Mouse (Mus musculus): ENCODE data around the gene Mrpl2.

Mrpl2 gene

DNA sequence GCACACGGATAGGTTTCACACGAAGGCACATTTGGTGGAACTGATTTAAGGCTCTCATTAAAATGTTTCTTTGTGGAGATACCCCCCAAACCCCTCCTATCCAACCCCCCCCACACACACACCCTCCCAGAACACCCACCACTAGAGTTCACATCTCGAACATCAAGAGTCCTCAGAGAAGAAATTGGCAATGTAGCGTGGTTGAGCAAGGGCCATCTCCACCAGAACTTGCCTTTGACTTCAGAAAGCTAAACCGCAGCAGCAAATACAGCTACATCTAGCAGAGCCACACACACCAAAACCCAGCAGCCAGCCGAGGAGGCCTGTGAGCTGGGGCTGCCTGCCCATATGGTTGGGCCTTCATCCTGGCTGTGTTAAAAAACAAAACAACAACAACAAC, 18.6 kb upstream of the Mrpl2 start:
- DNase-seq (ENCODE audit: low spot score): no peak

DNA sequence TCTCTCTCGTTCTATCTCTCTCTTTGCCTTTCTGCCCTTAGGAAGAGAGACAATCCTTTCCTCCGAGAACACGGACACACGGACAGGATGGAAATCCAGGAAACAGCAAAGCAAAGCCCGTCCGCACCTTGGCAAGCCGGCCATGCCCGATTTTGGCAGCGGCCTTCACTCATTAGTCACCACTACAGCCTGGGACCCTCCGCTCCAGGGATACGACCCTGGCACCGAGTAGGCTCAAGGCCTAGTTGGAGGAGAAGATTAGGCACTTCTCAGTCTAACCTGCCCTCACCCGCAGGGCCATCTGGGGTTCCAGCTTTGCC, 17.6 kb upstream of the Mrpl2 start:
- DNase-seq (ENCODE audit: low spot score): no peak

DNA sequence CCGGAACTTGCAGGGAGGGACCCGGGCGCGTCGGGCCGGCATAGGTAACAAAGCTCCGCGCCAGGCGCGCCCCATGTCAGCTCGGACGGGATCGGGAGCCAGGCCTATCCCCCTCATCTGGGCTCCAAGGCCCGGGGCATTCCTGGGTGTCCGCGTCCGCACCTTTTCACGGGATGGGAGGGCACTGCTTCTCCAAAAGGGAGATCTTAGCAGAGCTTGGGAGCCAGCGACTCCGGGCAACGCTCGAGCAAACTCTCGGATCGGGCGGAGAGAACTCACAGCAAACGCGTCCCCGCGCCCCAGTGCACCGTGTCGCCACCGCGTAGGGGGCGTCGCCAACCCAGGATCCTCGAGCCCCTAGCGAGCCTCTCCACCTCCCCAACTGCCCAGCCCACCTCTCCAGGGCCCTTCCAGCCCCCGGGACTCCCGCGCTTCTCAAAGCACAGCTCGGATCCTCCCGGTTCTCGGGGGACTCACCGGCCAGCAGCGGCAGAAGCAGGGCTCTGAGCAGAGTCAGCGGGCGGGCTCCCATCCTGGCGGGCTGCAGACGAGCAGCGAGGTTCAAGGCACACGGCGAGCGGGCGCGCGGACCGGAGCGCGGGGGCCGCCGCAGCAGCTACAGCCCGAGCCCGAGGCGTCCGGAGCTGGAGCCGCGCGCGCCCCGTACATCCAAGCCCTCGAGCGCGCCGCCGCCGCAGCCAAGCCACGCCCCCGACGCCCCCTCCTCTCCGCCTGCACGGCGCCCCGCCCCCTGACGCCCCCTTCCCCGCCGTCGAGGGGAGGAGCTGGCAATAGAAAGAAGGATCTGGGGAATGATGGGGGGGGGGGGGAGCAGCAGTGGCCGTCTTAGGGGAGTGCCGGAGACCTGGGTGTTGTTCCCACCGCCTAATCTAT, 17.0 kb upstream of the Mrpl2 start, which contains the start of gene Ptk7:
Ptk7 (minus strand) TSS at position 714 of the 894 bp plus-strand sequence.
- DNase-seq (ENCODE audit: low spot score): peak; percentile 94

DNA sequence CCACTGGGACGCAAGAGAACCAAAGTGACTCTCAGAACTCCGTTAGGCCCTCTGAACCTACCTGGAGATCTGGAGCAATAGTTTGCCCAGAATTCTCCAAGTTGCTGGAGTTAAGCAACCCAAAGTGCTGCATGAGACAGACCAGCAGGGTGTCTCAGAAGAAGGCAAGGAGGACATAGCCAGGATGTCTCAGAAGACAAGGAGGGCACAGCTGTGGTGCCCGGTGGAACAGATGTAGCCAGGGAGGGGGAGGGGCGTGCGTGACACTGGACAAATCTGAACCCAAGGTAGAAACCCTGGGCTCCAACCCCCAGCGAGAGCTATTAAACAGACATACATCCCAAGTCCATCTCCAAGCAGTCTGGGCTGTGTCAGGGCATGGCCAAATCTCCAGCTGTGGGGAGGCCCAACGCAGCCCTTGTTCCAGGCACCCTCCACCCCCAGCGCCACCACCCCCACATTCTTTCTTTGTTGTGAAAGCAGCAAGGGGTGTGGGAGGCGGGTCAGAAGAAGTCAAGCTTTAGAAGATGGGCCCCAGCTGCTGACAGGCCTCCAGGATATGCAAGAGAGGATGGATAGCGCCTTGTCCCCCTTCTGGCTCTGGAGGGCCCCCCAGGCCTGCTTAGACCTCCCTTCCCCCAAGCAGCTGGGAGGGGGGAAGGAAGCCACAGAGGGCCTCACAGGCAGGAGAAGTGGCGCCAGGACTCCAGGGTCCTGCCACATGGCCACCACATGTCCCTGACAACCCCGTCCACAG, 16.2 kb upstream of the Mrpl2 start:
- peak; percentile 82 for DNase-seq (ENCODE audit: low spot score)

DNA sequence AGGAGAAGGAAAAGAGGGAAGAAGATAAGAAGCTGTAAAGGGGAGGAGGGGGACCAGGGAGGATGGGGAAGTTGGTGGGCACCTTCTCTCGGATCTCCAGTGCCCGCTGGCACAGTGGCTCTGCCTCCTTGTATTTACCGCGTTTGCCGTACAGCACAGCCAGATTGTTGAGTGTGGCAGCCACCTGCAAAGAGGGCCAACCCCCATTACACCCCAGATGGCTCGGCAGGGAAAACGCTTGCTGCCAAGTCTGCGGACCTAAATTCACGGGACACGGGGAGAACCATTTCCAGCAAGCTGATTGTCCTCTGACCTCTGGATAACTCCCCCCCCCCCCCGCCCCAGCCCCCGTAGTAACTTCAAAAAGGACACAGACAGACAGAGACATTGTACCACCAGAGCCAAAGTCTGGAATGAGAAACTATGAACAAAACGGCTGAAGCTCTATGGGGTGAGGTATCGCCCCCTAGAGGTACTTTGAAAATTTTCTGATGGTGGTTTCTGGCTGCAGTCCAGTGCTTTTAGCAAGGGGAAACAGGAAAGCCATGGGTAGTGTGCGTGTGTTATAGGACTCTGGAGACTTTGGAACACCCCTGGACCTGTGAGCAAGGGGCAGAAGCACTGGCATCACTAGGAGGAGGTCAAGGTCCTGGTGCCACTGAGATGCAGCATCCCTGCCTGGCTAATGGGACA, 9.1 kb upstream of the Mrpl2 start:
- peak; percentile 78 for DNase-seq (ENCODE audit: low spot score)

DNA sequence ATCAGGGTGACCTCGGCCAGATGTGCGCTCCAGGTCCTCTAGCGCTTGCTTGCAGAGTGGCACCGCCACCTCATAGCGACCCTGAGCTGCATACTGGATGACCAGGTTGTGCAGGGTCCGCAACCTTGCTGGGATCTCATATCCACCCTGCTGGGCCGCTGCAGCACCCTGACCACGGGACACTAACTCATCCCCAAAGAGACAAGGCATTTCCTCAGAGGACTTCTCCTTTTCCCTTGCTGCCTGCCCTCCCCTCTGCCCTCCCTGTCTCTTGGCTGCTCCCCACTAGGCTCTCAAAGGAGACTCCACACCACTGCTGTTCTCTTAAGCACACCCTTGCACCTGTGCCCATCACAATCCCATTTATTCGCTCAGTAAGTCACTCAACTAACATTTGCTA, 6.1 kb upstream of the Mrpl2 start:
- DNase-seq (ENCODE audit: low spot score): no peak

DNA sequence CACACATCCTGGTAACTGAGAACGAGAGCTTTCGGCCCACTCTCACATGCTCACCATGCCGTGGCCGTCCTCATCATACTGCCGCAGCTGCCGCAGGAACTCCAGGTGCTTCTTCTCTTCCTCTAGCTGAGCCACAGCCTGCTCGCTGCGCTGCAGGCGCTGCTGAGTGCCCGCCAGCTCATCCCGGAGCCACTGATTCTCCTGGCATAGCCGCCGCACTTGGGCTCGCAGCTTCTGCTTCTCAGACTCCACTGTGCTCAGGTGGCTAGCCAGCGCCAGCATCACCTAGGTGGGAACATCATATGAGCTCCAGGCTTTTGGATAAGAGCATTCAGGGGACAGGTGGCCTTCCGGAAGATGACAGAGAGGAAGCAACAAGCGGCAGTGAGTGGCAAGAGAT, 4.0 kb upstream of the Mrpl2 start:
- no peak for DNase-seq (ENCODE audit: low spot score)

DNA sequence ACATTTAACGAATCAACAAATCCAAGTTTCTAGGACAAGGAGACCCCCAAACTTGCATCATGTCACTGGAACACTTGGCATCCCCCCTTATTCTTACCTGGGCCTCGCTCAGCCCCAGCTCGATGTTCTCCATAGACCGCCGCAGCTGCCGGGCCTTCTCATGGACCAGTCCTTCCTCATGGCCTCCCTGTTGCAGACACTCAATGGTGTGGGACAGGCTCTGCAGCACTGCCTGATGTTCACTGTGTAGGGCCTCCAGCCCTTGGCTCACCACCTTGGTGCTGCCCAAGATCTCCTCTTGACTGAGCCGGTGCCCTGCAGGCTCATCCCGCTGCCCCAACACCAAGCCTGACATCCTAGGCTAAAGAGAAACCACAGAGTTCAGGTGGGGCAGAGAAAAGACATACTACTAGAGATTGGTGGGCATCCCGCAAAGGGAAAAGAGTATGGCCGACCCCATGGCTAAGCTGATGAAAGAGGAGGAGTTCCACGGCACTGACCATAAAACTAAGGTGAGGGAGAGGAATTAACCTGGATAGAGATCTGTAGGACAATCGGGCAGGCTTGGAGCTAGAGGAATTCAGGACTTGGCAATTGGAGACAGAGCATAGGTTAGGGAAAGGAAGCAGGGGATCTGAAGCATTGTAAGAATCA, 1.8 kb upstream of the Mrpl2 start:
- no peak for DNase-seq (ENCODE audit: low spot score)

DNA sequence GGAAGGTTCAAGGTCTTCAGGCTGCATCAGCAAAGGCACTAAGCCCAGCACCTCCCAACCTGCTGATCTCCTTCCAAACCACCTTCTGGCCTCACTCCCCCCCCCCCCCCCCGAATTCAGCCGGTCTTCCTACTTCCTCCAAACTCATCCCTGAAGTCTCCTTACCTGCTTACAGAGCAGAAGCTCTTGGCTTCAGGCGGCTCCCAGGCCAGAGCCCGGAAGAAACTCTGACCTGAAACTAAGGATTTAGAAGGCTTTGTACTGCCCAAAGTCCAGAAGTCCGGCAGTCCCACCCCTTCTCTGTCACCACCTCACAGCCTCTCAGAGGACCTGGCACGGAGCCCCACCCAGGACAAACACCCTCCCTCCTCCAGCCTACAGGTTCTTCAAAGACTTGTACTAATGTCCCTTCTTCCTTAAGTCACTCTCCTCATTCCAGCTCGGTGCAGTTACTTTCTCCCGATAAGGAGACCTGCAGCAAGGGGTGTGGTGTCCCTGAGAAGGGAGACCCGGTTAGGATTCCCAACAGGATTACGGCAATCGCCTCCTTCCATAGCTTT, 1.0 kb upstream of the Mrpl2 start:
- no peak for DNase-seq (ENCODE audit: low spot score)

DNA sequence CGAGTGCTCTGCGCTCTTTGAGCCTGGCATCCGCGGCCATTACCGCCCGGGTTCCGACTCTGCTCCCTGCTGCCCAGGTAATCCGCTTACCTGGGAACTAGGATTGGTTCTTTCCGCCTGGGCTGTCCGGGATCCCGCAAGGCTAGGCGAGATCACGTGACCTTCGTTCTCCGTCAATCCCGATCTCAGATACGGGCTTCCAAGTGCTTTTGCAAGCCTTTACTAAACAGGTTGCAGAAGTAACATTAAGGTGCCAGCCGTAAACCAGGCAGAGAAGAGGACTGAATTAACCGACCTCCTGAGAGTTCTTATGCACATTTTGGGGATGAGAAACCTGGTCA, 263 bp downstream of the Mrpl2 start:
- no peak for DNase-seq (ENCODE audit: low spot score)

DNA sequence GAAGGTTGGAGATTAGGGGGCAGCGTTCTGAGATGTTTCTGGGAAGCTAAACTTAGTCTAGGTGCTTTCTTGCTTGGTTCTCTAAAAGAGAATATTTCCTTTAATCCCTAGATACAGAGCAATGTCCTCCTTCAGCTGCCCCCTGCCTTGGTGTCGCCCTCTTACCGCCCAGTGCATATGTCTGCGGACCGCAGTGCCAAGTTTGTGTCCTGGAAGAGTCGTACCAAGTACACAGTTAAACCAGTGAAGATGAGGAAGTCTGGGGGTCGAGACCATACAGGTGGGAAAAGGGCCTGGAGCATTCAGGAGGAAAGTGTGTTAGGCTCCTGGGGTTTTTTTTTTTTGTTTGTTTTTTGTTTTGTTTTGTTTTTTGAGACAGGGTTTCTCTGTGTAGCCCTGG, 1.2 kb downstream of the Mrpl2 start:
- no peak for DNase-seq (ENCODE audit: low spot score)

DNA sequence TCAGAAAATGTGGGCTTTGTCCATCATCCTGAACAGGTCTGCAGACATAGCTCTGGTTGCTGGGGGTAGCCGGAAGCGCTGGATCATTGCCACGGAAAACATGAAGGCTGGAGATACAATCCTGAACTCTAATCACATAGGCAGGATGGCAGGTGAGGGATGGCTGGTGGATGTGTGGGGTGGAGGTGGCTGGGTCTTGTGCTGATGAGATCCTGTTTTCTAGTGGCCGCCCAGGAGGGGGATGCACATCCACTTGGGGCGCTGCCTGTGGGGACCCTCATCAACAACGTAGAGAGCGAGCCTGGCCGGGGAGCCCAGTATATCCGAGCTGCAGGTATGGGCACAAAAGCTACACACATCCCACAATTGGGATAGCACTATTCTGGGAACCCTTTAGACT, 2.4 kb downstream of the Mrpl2 start:
- no peak for DNase-seq (ENCODE audit: low spot score)

DNA sequence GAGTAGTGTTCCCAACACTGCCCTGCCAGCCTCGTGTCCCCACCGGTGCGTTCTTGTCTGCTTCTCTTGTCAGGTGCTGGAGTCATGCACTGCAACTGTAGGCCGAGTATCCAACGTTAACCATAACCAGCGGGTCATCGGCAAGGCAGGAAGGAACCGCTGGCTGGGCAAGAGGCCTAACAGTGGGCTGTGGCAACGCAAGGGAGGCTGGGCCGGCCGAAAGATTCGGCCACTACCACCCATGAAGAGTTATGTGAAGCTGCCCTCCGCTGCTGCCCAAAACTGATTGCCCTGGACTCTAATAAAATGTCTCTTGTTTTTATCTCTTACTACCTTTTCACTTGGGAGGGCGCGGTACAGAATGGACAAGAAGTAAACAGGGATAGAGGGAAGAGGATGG, 3.8 kb downstream of the Mrpl2 start:
- no peak for DNase-seq (ENCODE audit: low spot score)

DNA sequence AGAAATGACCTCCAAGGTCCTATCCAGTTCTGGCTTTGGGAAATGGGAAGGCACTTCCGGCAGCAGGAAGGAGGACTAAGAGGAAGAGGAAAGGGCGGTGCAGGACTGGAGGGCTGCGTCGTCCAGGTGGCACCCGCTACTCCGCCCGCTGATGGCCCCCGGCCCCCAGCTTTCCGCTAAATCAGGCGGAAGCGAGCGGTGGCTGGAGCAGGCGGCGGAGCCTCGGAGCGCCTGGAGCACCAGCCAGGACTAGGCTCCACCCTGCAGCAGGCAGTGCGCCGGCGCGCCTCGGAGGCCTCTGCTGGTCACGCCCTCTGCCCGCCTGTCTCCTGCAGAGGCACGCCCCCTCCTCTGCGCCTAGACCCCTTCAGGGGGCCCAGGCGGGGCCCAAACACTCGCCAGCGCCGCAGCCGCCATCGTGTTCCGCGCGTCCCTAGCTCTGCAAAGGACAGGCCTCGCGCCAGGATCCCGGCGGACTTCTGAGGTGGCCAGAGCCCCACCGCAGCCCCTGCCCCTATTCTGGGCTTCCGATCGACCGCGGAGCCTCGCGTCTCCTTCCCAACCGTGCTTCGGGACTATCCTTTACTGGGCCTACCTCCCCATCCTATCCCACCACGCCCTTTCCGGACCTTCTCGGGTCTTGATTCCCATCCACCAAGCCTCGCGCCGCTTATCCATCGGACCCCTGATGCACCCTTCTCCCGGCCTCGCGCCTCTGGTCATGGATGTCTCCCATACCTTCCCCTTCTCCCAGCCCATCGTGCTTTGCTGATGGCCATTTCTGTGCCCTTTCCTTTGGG, 4.4 kb downstream of the Mrpl2 start, which contains the start of gene Cul7:
Cul7 (plus strand) TSS at position 106 of the 800 bp plus-strand sequence.
- DNase-seq (ENCODE audit: low spot score): peak; percentile 97

DNA sequence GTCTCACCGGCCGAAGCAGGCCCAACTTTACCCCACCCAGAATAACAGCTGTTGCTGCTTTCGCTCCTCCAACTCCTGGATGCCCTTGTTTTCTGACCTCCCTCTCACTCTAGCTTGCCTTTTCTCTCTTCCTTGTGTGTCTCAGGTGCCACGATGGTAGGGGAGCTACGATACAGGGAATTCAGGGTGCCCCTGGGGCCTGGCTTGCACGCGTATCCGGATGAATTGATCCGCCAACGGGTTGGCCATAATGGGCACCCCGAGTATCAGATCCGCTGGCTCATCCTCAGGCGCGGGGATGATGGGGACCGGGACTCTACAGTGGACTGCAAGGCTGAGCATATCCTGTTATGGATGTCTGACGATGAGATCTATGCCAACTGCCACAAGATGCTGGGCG, 5.3 kb downstream of the Mrpl2 start:
- no peak for DNase-seq (ENCODE audit: low spot score)

DNA sequence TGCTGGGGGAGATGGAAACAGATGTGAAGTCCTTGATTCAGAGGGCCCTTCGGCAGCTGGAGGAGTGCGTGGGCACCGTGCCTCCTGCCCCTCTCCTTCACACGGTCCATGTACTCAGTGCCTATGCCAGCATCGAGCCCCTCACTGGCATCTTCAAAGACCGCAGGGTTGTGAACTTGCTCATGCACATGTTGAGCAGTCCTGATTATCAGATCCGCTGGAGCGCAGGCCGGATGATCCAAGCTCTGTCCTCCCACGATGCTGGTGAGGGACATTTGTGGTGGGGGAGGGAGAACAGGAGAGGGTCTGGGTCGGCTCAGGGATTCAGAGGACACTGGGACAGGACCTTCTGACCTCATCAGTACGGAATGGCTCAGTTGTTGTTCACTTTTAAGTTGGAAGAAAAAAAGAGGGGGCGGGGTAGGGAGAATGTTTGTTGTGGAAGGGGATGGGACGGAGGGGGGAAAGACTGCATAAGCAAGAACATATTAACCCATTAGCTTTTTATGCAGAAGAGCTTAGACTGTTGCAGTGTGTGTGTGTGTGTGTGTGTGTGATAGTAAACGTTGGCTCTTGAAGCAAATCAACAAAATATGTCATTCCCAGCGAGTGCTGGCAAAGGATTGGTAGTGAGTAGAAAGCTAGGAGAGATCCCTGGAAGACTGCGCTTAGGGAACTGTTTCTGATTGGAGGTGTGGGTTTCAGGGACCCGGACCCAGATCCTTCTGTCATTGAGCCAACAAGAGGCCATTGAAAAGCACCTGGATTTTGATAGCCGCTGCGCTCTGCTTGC, 5.9 kb downstream of the Mrpl2 start:
- DNase-seq (ENCODE audit: low spot score): no peak

DNA sequence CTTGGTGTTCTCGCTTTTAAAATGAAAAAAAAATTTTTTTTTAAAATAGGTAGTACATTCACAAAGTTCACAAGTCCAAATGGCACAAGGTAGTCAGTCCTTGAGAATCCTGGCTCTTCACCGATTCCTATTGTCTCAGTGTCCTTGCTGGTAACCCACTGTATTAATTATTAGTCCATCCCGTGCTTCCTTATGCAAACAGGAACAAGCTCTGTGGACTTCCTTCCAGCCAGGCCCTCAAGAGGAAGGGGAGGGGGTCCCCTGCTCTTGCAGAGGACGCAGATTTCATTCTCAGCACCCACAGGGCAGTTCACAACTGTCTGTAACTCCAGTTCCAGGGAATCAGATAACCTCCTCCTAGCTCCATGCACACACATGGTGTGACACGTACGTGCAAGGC, 10.0 kb downstream of the Mrpl2 start:
- no peak for DNase-seq (ENCODE audit: low spot score)

DNA sequence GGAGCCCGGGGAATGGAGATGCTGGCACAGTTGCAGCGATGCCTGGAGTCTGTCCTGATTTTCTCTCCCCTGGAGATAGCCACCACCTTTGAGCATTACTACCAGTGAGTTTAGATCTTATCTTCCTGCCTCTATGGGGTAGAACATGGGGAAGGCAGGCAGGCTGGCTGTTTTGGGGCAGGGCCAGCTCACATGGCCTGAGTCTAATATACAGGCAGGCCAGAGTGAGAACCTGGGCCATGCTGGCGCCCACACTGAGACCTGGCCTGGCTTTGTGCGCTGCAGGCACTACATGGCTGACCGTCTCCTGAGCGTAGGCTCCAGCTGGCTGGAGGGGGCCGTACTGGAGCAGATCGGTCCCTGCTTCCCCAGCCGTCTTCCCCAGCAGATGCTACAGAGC, 15.3 kb downstream of the Mrpl2 start:
- no peak for DNase-seq (ENCODE audit: low spot score)

DNA sequence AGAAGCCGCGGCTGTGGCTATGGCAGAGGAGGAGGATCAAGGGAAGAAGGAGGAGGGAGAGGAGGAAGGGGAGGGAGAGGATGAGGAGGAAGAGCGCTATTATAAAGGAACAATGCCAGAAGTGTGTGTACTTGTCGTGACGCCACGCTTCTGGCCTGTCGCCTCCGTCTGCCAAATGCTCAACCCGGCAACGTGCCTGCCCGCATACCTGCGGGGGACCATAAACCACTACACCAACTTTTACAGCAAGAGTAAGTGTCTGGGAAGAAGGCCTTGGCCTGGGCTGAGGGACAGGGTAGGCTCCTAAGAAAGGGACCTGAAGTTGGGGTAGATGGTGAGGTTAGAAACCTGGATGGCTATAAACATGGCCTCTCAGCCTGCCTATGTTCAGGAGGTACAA, 16.0 kb downstream of the Mrpl2 start:
- DNase-seq (ENCODE audit: low spot score): no peak

DNA sequence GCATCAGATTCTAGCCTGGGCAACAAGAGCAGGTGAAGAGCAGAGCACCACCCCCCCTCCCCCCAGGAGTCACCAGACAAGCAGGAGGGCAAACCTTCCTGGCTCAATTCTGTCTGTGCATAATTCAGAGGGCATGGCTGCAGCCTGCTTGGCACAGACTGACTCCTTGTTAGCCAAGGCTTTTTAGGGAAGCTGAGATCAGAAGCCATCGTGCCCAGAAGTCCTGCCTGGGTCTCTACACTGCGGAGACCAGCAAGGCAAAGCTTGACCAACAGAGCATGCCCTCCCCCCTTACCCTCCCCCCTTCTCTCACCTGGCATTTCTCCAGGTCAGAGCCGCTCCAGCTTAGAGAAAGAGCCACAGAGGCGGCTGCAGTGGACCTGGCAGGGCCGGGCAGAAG, 16.7 kb downstream of the Mrpl2 start:
- DNase-seq (ENCODE audit: low spot score): no peak

Data from embryo, embryonic 10 days (tissue).